Mouse (Mus musculus): ENCODE results near the gene Lif. TPM values are rescaled to one million over a fixed set of nuclear protein-coding genes. Genes with fewer than 3 reads are reported as not detected.
A peak's percentile ranks its signal among the peaks of the same experiment; 100 is the strongest.

Lif gene
- polyA plus RNA-seq, 1 experiment, result 0.90 TPM

DNA sequence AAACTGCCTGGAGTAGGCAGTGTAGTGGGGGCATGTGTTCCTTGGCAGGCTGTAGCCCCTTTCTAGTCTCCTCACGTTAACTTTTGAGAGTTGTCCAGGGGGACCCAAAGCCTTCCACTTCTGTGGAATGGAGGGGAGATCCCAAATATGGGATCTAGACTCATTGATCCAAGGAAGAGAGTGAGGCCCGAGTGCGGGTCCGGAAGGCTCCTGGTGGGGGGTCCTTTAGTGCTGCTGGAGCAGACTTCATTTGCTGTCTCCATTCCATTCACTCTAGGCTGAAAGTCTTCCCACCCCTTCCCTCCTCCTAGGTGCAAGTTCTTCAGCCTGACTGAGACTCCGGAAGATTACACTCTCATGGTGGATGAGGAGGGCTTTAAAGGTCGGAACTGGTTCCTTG lies 38.7 kb upstream of the Lif start:
- no peaks in the 10 kb centered on the region for H3K4me1 ChIP-seq (ENCODE audit: control insufficient read depth, insufficient read depth, low read length)
- H3K27ac ChIP-seq (ENCODE audit: insufficient read depth, low read length), result peak overlapping the region; percentile 89
- peak overlapping the region; percentile 18; the same call in 1 of the 2 replicates for H3K4me3 ChIP-seq (ENCODE audit: insufficient read depth, low read length)
- no peak for TF ChIP-seq POLR2A (IDR thresholded peaks at IDR 0.05; ENCODE audit: extremely low read depth, insufficient read depth, low read length)
- TF ChIP-seq CTCF (IDR thresholded peaks at IDR 0.05; ENCODE audit: extremely low read depth, insufficient read depth, low read length), result no peak

DNA sequence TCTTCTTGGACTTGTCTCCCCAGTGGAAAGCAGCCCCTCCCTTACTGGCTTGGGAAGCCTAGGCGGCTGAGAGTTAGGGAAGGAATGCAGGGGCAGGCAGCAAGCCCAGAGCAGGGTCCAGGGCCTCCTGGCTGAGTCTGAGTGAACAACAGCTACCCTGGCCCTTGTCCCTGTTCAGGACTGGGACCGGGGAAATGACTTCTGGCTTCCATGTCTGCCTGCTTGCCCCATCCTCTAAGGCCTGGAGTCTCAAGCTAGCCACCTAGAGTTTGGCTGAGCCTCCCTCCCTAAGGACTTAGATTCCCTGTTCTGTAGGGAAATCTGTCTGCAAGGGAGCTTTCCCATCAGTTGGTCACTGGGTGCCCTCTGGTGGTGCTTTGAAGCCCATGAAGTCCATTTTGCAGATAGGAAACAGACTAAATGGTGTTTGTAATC lies 38.0 kb upstream of the Lif start:
- no peak overlapping the region for H3K4me3 ChIP-seq (ENCODE audit: insufficient read depth, low read length)
- no peaks in the 10 kb centered on the region for H3K4me1 ChIP-seq (ENCODE audit: control insufficient read depth, insufficient read depth, low read length)
- H3K27ac ChIP-seq (ENCODE audit: insufficient read depth, low read length), result no peak overlapping the region
- TF ChIP-seq POLR2A (IDR thresholded peaks at IDR 0.05; ENCODE audit: extremely low read depth, insufficient read depth, low read length) (no peak), CTCF (IDR thresholded peaks at IDR 0.05; ENCODE audit: extremely low read depth, insufficient read depth, low read length) (peak; percentile 97)

DNA sequence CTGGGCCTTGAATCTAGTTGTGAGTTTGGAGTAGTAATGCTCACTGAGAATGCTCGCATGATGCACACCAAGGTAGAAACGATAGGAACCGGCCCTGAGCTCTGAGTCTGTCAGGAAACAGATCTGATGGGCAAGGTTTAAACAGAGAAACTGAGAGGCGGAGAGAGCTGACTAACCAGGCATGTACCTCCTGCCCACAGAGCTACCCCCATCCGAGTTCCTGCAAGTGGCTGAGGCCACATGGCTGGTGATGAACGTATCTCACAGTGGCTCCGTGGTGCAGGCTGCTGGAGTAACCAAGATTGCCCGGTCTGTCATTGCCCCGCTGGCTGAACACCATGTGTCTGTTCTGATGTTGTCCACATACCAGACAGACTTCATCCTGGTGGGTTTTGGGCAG lies 37.4 kb upstream of the Lif start:
- H3K4me3 ChIP-seq (ENCODE audit: insufficient read depth, low read length), result no peak overlapping the region
- no peaks in the 10 kb centered on the region for H3K4me1 ChIP-seq (ENCODE audit: control insufficient read depth, insufficient read depth, low read length)
- no peak for TF ChIP-seq POLR2A (IDR thresholded peaks at IDR 0.05; ENCODE audit: extremely low read depth, insufficient read depth, low read length)
- TF ChIP-seq CTCF (IDR thresholded peaks at IDR 0.05; ENCODE audit: extremely low read depth, insufficient read depth, low read length), result no peak
- H3K27ac ChIP-seq (ENCODE audit: insufficient read depth, low read length), result no peak overlapping the region

DNA sequence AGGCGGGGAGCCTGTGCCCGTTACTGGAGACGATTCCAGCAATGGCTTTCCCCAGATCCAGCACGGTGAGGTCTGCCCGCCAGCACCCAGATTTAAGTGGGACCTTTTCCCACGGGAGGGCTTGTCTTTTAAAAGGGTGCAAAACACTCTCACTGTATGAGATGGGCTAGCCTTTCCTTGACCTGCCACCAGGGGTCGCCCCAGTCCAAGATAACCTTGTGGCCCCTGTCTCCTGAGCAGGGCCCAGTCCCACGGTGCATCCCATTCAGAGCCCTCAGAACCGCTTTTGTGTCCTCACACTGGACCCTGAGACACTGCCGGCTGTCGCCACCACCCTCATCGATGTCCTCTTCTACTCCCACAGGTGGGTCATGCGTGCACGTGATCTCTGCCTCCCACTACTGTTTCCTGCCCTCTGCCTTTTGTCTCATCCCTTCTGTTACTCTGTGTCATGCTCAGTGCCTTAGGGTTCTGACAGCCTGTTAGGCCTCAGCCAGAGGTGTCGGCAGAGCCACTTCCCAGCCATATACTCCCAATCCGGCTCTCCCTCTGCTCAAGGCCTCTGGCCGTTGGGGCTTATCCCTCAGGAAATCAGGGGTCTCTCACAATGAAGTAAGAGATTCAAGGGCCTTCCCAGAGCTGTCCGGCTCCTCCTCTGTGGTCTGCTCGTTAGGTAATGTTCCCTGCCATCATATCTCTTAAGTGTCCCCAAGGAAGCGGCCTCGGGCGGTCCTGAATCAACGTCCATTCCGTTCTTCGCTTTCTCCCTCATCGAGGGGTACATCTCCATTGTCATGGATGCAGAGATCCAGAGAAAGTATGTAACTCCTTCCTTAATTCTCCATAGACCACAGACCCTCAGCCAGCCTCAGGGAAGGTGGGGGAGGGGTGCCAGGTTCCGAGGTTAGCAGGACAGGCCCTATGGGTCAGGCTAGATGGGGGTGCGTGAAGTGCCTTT lies 36.6 kb upstream of the Lif start:
- Histone ChIP-seq H3K4me3 (ENCODE audit: insufficient read depth, low read length) (no peak overlapping the region), H3K4me1 (ENCODE audit: control insufficient read depth, insufficient read depth, low read length) (no peaks in the 10 kb centered on the region), H3K27ac (ENCODE audit: insufficient read depth, low read length) (no peak overlapping the region)
- TF ChIP-seq POLR2A (IDR thresholded peaks at IDR 0.05; ENCODE audit: extremely low read depth, insufficient read depth, low read length), result no peak
- TF ChIP-seq CTCF (IDR thresholded peaks at IDR 0.05; ENCODE audit: extremely low read depth, insufficient read depth, low read length), result peak; percentile 71

DNA sequence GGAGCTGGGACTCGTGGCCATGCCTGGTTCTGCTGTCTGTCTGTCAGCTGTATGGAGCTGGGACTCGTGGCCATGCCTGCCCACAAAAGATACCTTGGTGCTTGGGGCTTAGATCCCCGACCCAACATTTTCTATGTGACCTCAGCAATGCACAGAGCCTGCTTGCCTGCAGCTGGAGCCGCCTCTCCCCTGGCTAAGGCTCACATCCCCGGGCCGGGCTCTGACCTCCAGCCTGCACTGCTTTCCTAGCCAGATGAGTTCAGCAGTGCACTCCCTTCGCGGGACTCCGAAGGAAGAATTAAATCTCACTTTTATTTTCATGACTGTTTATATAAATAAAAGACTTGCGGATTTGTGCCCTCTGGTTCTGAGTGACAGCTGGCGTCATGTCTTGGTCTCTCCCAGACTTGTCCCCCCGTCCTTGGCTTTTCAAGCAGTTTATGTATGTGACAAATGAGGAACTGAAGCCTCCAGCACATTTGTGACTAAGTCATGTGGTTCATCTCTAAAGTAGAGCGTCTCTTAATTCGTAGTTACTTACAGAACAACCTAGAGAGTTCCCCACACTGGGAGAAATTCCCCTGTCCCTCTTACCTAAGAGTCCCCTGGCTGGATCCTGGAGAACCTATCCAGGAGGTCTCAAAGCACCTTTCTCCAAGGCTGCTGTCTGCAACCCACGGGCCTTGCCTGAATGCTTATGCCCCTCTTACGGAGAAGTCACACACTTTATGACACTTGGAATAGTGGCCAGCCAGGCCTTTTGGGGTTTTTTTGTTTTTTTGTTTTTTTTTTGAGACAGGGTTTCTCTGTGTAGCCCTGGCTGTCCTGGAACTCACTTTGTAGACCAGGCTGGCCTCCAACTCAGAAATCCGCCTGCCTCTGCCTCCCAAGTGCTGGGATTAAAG lies 35.1 kb upstream of the Lif start:
- TF ChIP-seq POLR2A (IDR thresholded peaks at IDR 0.05; ENCODE audit: extremely low read depth, insufficient read depth, low read length) (no peak), CTCF (IDR thresholded peaks at IDR 0.05; ENCODE audit: extremely low read depth, insufficient read depth, low read length) (no peak)
- H3K4me3 ChIP-seq (ENCODE audit: insufficient read depth, low read length), result no peak overlapping the region
- H3K27ac ChIP-seq (ENCODE audit: insufficient read depth, low read length), result no peak overlapping the region
- H3K4me1 ChIP-seq (ENCODE audit: control insufficient read depth, insufficient read depth, low read length), result no peaks in the 10 kb centered on the region

DNA sequence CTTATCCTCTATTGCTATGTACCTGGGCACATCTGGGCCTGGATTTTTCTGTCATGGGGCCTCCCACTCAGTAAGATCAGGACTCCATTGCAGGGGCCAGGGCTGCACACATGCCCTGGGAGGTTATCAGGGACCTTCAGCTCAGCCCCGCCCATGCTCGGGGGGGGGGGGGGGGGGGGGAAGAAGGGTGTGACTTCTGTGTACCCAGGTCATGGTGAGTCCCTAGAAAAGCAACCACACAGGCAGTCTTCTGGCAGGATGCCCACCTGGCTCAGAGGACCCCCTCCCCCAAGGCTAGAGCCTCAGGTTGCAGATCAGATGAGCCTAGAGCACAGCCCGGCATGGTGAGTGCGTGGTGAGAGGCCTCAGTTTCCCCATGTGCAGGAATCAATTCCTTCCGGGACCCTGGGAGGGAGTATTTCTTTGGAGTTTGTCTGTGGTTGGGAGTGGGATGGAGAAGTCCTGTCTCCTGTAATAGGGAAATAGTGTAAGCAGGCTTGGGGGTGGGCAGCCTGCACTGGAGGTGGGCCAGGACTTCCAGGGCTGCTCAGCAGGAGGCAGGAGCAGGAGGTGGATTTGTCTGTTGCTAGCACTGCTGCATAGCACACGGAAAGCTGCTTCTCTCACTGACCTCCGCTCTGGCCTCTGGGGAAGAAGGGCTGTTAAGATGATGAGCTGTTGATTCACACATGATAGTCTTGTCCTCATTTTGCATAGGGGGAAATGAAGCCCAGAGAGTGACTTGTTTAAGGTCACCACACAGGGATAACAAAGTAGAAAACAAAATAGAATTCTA lies 33.8 kb upstream of the Lif start:
- no peak for TF ChIP-seq POLR2A (IDR thresholded peaks at IDR 0.05; ENCODE audit: extremely low read depth, insufficient read depth, low read length)
- TF ChIP-seq CTCF (IDR thresholded peaks at IDR 0.05; ENCODE audit: extremely low read depth, insufficient read depth, low read length), result no peak
- Histone ChIP-seq H3K4me3 (ENCODE audit: insufficient read depth, low read length) (no peak overlapping the region), H3K4me1 (ENCODE audit: control insufficient read depth, insufficient read depth, low read length) (no peaks in the 10 kb centered on the region), H3K27ac (ENCODE audit: insufficient read depth, low read length) (no peak overlapping the region)

DNA sequence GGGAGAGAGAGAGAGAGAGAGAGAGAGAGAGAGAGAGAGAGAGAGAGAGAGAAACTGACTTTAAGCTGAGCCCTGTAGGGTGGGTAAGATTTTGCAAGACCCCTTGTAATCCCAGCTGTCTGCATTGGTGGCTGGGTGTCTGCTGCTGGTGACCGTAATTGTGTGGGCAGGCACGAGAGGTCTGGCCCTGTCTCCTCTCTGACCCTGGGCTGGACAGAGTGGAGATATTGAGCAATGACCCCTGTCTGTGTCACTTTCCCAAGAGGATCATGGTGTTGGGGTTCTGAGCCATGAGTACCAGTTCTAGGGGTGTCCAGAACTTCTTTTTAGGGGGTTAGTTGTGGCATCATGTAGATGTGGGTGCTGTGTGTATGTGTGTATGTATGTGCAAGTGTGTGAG lies 33.1 kb upstream of the Lif start:
- H3K4me3 ChIP-seq (ENCODE audit: insufficient read depth, low read length), result no peak overlapping the region
- no peaks in the 10 kb centered on the region for H3K4me1 ChIP-seq (ENCODE audit: control insufficient read depth, insufficient read depth, low read length)
- TF ChIP-seq POLR2A (IDR thresholded peaks at IDR 0.05; ENCODE audit: extremely low read depth, insufficient read depth, low read length) (no peak), CTCF (IDR thresholded peaks at IDR 0.05; ENCODE audit: extremely low read depth, insufficient read depth, low read length) (no peak)
- no peak overlapping the region for H3K27ac ChIP-seq (ENCODE audit: insufficient read depth, low read length)

DNA sequence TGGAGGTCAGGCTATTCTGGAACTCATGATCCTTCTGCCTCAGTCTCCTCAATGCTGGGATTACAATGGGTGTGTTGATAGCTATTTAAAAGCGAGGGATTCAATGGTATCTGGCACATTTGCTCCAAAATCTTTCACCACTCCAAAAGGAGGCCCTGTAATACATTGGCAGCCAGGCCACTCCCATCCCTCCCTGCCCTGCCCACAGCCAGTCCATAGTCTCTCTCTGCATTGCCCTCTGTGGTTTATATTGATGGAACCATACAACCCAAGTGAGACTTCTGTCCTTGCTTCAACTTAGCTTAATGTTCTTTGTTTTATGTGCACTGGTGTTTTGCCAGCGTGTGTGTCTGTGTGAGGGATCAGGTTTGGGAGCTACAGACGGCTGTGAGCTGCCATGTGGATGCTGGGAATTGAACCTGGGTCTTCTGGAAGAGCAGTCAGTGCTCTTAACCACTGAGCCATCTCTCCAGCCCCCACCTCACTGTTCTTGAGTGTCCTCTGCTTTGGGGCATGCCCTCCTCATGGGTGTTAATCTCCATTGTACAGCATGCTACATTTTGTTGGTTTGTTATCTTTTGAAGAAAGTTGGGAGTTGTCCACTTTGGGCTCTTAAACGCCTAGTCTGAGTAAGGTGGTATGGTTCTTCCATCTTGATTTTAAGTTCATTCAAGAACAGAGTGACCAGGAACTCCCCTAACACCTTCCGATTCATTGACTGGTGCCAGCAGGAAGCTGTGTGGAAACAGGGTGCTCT lies 30.6 kb upstream of the Lif start:
- Histone ChIP-seq H3K4me1 (ENCODE audit: control insufficient read depth, insufficient read depth, low read length) (no peaks in the 10 kb centered on the region), H3K27ac (ENCODE audit: insufficient read depth, low read length) (no peak overlapping the region), H3K4me3 (ENCODE audit: insufficient read depth, low read length) (no peak overlapping the region)
- TF ChIP-seq CTCF (IDR thresholded peaks at IDR 0.05; ENCODE audit: extremely low read depth, insufficient read depth, low read length) (no peak), POLR2A (IDR thresholded peaks at IDR 0.05; ENCODE audit: extremely low read depth, insufficient read depth, low read length) (no peak)

Measured in cortical plate, adult 2 months (tissue).